In genomic region chrX:48284386-48285005, GRCm38 (mm10) we compare ENCODE assay signal across 8 mouse cellular contexts. TPM values are rescaled to one million over a fixed set of nuclear protein-coding genes. Genes with fewer than 3 reads are reported as not detected.
A peak's percentile ranks its signal among the peaks of the same experiment; 100 is the strongest.
DNase-seq lines count a peak whose midpoint lies in the region; ATAC-seq and TF ChIP-seq lines count a peak whose summit lies in the region.

No protein-coding gene starts in this region.

- ATAC-seq in embryonic facial prominence, embryonic 15.5 days (ENCODE audit: insufficient number of reproducible peaks, low FRiP score, low TSS enrichment, low read depth), result peak; percentile 88
- ATAC-seq in kidney, embryonic 15.5 days (replicated peaks; ENCODE audit: low FRiP score), result peak; percentile 86
- peak; percentile 83 for ATAC-seq in stomach, embryonic 16.5 days (ENCODE audit: insufficient read depth, low FRiP score)

- H3K36me3 ChIP-seq in embryonic facial prominence, embryonic 15.5 days, result no peaks in the 10 kb centered on the region; the same call in 1 of the 2 replicates
- H3K36me3 ChIP-seq in kidney, embryonic 15.5 days, result peaks cover 6% of the 10 kb centered on the region
- H3K36me3 ChIP-seq in liver, adult 2 months (ENCODE audit: control insufficient read depth, insufficient read depth, low read length), result peaks cover 7% of the 10 kb centered on the region
- no peaks in the 10 kb centered on the region for H3K36me3 ChIP-seq in stomach, embryonic 16.5 days (ENCODE audit: control insufficient read depth, insufficient read depth, low read length)

- no peaks in the 10 kb centered on the region for H3K79me2 ChIP-seq in liver, adult 2 months (ENCODE audit: control insufficient read depth, insufficient read depth, low read length)

- DNase-seq in A20 (ENCODE audit: low read depth, low spot score), result peak; percentile 92
- peak; percentile 91 for DNase-seq in adrenal gland, postnatal 14 days
- DNase-seq in heart, adult 9 months (ENCODE audit: low spot score in 2 of 2), result peak; percentile 69 to 81
- peak; percentile 69 for DNase-seq in liver, adult 2 months (ENCODE audit: extremely low read depth, low read depth, low spot score)
- peak; percentile 30 to 54 for DNase-seq in monocyte, adult 2 months (ENCODE audit: low read depth in 1 of 2, low spot score in 2 of 2)

- H3K9ac ChIP-seq in embryonic facial prominence, embryonic 15.5 days, result peak overlapping the region; percentile 26; the same call in 1 of the 2 replicates
- H3K9ac ChIP-seq in kidney, embryonic 15.5 days, result peak overlapping the region; percentile 44
- peak overlapping the region; percentile 82 for H3K9ac ChIP-seq in liver, adult 2 months (ENCODE audit: low read depth, low read length)
- peak overlapping the region; percentile 77 for H3K9ac ChIP-seq in stomach, embryonic 16.5 days (ENCODE audit: low read length)

- TF ChIP-seq CTCF in liver, adult 2 months (IDR thresholded peaks at IDR 0.05; ENCODE audit: low read depth, low read length), result no peak

- 12% methylated on average over 31 of the region's 37 CpGs for WGBS in embryonic facial prominence, embryonic 15.5 days
- WGBS in kidney, embryonic 15.5 days, result 15% methylated on average over 33 of the region's 37 CpGs
- WGBS in liver, adult 2 months, result 2% methylated on average over 21 of the region's 37 CpGs
- 11% methylated on average over 21 of the region's 37 CpGs for WGBS in stomach, embryonic 16.5 days

- H3K27me3 ChIP-seq in embryonic facial prominence, embryonic 15.5 days, result peaks cover 3% of the 10 kb centered on the region; the same call in 1 of the 2 replicates
- H3K27me3 ChIP-seq in kidney, embryonic 15.5 days, result peaks cover 24% of the 10 kb centered on the region
- no peaks in the 10 kb centered on the region for H3K27me3 ChIP-seq in liver, adult 2 months (ENCODE audit: control insufficient read depth, insufficient read depth, low read length)
- no peaks in the 10 kb centered on the region for H3K27me3 ChIP-seq in stomach, embryonic 16.5 days (ENCODE audit: control insufficient read depth, insufficient read depth, low read length)

- no peaks in the 10 kb centered on the region for H3K4me1 ChIP-seq in embryonic facial prominence, embryonic 15.5 days
- H3K4me1 ChIP-seq in kidney, embryonic 15.5 days, result no peaks in the 10 kb centered on the region
- H3K4me1 ChIP-seq in liver, adult 2 months (ENCODE audit: control insufficient read depth, insufficient read depth, low read length), result no peaks in the 10 kb centered on the region
- peaks cover 3% of the 10 kb centered on the region; the same call in 1 of the 2 replicates for H3K4me1 ChIP-seq in stomach, embryonic 16.5 days (ENCODE audit: control insufficient read depth, insufficient read depth, low read length)

- peak overlapping the region; percentile 52 for H3K4me3 ChIP-seq in embryonic facial prominence, embryonic 15.5 days (replicated peaks)
- peak overlapping the region; percentile 51 for H3K4me3 ChIP-seq in kidney, embryonic 15.5 days (replicated peaks)
- H3K4me3 ChIP-seq in liver, adult 2 months (ENCODE audit: insufficient read depth, low read depth, low read length), result peak overlapping the region; percentile 87
- peak overlapping the region; percentile 53 for H3K4me3 ChIP-seq in stomach, embryonic 16.5 days (replicated peaks; ENCODE audit: low read length)

- no peaks in the 10 kb centered on the region for H3K9me3 ChIP-seq in embryonic facial prominence, embryonic 15.5 days (replicated peaks)
- H3K9me3 ChIP-seq in kidney, embryonic 15.5 days (replicated peaks), result no peaks in the 10 kb centered on the region
- H3K9me3 ChIP-seq in stomach, embryonic 16.5 days (replicated peaks; ENCODE audit: control insufficient read depth, low read length), result no peaks in the 10 kb centered on the region

- H3K4me2 ChIP-seq in embryonic facial prominence, embryonic 15.5 days (replicated peaks), result peak overlapping the region; percentile 53
- peak overlapping the region; percentile 65 for H3K4me2 ChIP-seq in kidney, embryonic 15.5 days
- peak overlapping the region; percentile 56 for H3K4me2 ChIP-seq in stomach, embryonic 16.5 days (ENCODE audit: low read depth, low read length)

- no peak for TF ChIP-seq POLR2A in liver, adult 2 months (IDR thresholded peaks at IDR 0.05; ENCODE audit: extremely low read depth, insufficient read depth, low read length)

- H3K27ac ChIP-seq in embryonic facial prominence, embryonic 15.5 days (replicated peaks), result peak overlapping the region; percentile 92
- H3K27ac ChIP-seq in kidney, embryonic 15.5 days, result peak overlapping the region; percentile 93
- peak overlapping the region; percentile 95 for H3K27ac ChIP-seq in liver, adult 2 months (replicated peaks; ENCODE audit: insufficient read depth, low read depth, low read length)
- peak overlapping the region; percentile 95 for H3K27ac ChIP-seq in stomach, embryonic 16.5 days (ENCODE audit: low read length)

RNA-seq across cellular contexts. Expression of gene Utp14a, which starts 27.8 kb away (rescaled TPM):
- 14.9 and 18.8 TPM in 2 replicates for total RNA-seq in adrenal gland, postnatal 14 days (2021)
- polyA plus RNA-seq in embryonic facial prominence, embryonic 15.5 days (2015; fragmentation: Nextera tagmentation; extraction: Ambion mirVana), result 19.1 and 19.2 TPM in 2 replicates
- 17.7 and 18.9 TPM in 2 replicates for polyA plus RNA-seq in kidney, embryonic 15.5 days (2015; fragmentation: Nextera tagmentation; extraction: Ambion mirVana)
- 6.4 and 6.7 TPM in 2 replicates for total RNA-seq in liver, adult 2 months (2014; rRNA removed)
- polyA plus RNA-seq in liver, adult 2 months (2012; rRNA removed), result 1.4 and 2.2 TPM in 2 replicates
- 15.2 and 17.0 TPM in 2 replicates for polyA plus RNA-seq in stomach, embryonic 16.5 days (2015; fragmentation: Nextera tagmentation; extraction: Ambion mirVana)

RNA-seq across cellular contexts. Expression of gene Bcorl1, which starts 56.7 kb away (rescaled TPM):
- 9.8 and 10.1 TPM in 2 replicates for total RNA-seq in adrenal gland, postnatal 14 days (2021)
- polyA plus RNA-seq in embryonic facial prominence, embryonic 15.5 days (2015; fragmentation: Nextera tagmentation; extraction: Ambion mirVana), result 5.3 and 5.5 TPM in 2 replicates
- 6.3 and 6.9 TPM in 2 replicates for polyA plus RNA-seq in kidney, embryonic 15.5 days (2015; fragmentation: Nextera tagmentation; extraction: Ambion mirVana)
- total RNA-seq in liver, adult 2 months (2014; rRNA removed), result 1.7 and 2.8 TPM in 2 replicates
- 1.6 and 2.2 TPM in 2 replicates for polyA plus RNA-seq in liver, adult 2 months (2012; rRNA removed)
- 5.2 TPM in 2 replicates for polyA plus RNA-seq in stomach, embryonic 16.5 days (2015; fragmentation: Nextera tagmentation; extraction: Ambion mirVana)

Comparison
In these comparisons a context has a peak if more than half of its experiments do, and no peak if none do; other contexts are left out.
1. Peak in every context shown above with its lines: DNase-seq, ATAC-seq, H3K4me3 ChIP-seq and H3K27ac ChIP-seq.
2. DNase-seq: peak in every context shown above with its lines; median percentile 92 in A20; 91 in adrenal gland, postnatal 14 days; 75 in heart, adult 9 months; 69 in liver, adult 2 months; 42 in monocyte, adult 2 months.
3. H3K9ac ChIP-seq: peak in every context shown above with its lines; median percentile 82 in liver, adult 2 months; 77 in stomach, embryonic 16.5 days; 44 in kidney, embryonic 15.5 days; 26 in embryonic facial prominence, embryonic 15.5 days.